Mouse (Mus musculus) CH12.LX (cell line): ENCODE measurements around the gene Bcas3. TPM values are rescaled to one million over a fixed set of nuclear protein-coding genes. Genes with fewer than 3 reads are reported as not detected.

Experiments
- DNase-seq: peaks from one replicate; pipeline ENCODE4 v3.0.0-alpha.2; 2013; ENCODE audit errors: extremely low read depth
- H3K27ac ChIP-seq: 2 replicates; pipeline ENCODE4 v1.5.1; 2012; ENCODE audit warnings: low read depth, mild to moderate bottlenecking, control low read depth, moderate library complexity; ENCODE audit not compliant: insufficient read depth
- H3K27me3 ChIP-seq: replicated peaks from 2 replicates; pipeline ENCODE3; 2012; ENCODE audit warnings: inconsistent platforms
- H3K36me3 ChIP-seq, 2 experiments: replicated peaks in 1 of 2; 2 replicates each; pipeline versions ENCODE3 to v1.6.1; 2012; ENCODE audit warnings: inconsistent platforms in 1 of 2, low read length in 1 of 2, mild to moderate bottlenecking in 1 of 2, mixed read lengths in 1 of 2, moderate library complexity in 1 of 2; ENCODE audit not compliant: control insufficient read depth in 1 of 2, insufficient read depth in 1 of 2
- H3K4me1 ChIP-seq, 2 experiments: 2 replicates each; pipeline ENCODE4 v1.6.1; 2012; ENCODE audit warnings: inconsistent platforms in 1 of 2, moderate library complexity in 1 of 2; ENCODE audit not compliant: insufficient read depth in 2 of 2, control insufficient read depth in 1 of 2
- H3K4me2 ChIP-seq: 2 replicates; pipeline ENCODE4 v1.6.1; 2012; ENCODE audit warnings: low read depth, mild to moderate bottlenecking, control low read depth; ENCODE audit not compliant: poor library complexity, insufficient read depth, severe bottlenecking
- H3K4me3 ChIP-seq, 3 experiments: fragments of 150-350 bp in 1 of 3; sonication (generic) in 1 of 3; replicated peaks in 1 of 3; 2 replicates each; pipeline versions ENCODE3 to v1.5.1; 2011 to 2012; ENCODE audit warnings: low read depth in 2 of 3, low read length in 2 of 3, mild to moderate bottlenecking in 2 of 3, moderate library complexity in 2 of 3, control low read depth in 1 of 3, improper control_type of control experiment in 1 of 3, inconsistent platforms in 1 of 3, mixed read lengths in 1 of 3; ENCODE audit not compliant: poor library complexity in 1 of 3
- H3K79me2 ChIP-seq: replicated peaks from 2 replicates; pipeline ENCODE4 v1.6.1; 2012; ENCODE audit warnings: mild to moderate bottlenecking, moderate library complexity; ENCODE audit not compliant: control insufficient read depth, poor library complexity, insufficient read depth, severe bottlenecking; ENCODE audit errors: extremely low read depth
- H3K9ac ChIP-seq: 2 replicates; pipeline ENCODE4 v1.6.1; 2012; ENCODE audit warnings: low read depth, mild to moderate bottlenecking, control low read depth, moderate library complexity; ENCODE audit not compliant: insufficient read depth
- H3K9me3 ChIP-seq: replicated peaks from 2 replicates; pipeline ENCODE3; 2012; ENCODE audit warnings: low read length, inconsistent platforms, mixed read lengths
- BHLHE40 ChIP-seq: IDR thresholded peaks from 2 replicates; pipeline ENCODE4 v1.6.1; 2011; ENCODE audit warnings: mild to moderate bottlenecking, low read depth, low read length, improper control_type of control experiment
- CHD1 ChIP-seq: IDR thresholded peaks from 2 replicates; pipeline ENCODE4 v1.6.1; 2012; ENCODE audit warnings: low read depth, low read length, improper control_type of control experiment, inconsistent platforms
- CTCF ChIP-seq, 2 experiments: IDR thresholded peaks in 1 of 2; conservative IDR thresholded peaks in 1 of 2; 2 replicates each; pipeline ENCODE4 v1.5.1; 2011 to 2012; ENCODE audit warnings: low read depth in 2 of 2, low read length in 2 of 2, improper control_type of control experiment in 1 of 2, inconsistent platforms in 1 of 2, mild to moderate bottlenecking in 1 of 2, moderate library complexity in 1 of 2
- ELF1 ChIP-seq: IDR thresholded peaks from 2 replicates; pipeline ENCODE4 v1.6.1; 2014; ENCODE audit warnings: low read depth, mild to moderate bottlenecking, inconsistent platforms, low read length, improper control_type of control experiment
- ETS1 ChIP-seq: conservative IDR thresholded peaks from 2 replicates; pipeline ENCODE4 v1.6.1; 2012; ENCODE audit warnings: low read depth, mild to moderate bottlenecking, inconsistent platforms, low read length, improper control_type of control experiment, moderate library complexity
- GABPA ChIP-seq: IDR thresholded peaks from 2 replicates; pipeline ENCODE4 v1.6.1; 2012; ENCODE audit warnings: low read depth, low read length, improper control_type of control experiment, inconsistent platforms; ENCODE audit not compliant: insufficient replicate concordance
- JUN ChIP-seq: IDR thresholded peaks from 2 replicates; pipeline ENCODE4 v1.6.1; 2011; ENCODE audit warnings: low read depth, mild to moderate bottlenecking, low read length, improper control_type of control experiment, moderate library complexity; ENCODE audit not compliant: insufficient read depth
- JUND ChIP-seq: conservative IDR thresholded peaks from 2 replicates; pipeline ENCODE4 v1.6.1; 2011; ENCODE audit warnings: low read depth, low read length, improper control_type of control experiment
- KAT2A ChIP-seq: IDR thresholded peaks from 2 replicates; pipeline ENCODE4 v1.6.1; 2012; ENCODE audit warnings: low read length, improper control_type of control experiment, inconsistent platforms; ENCODE audit not compliant: insufficient replicate concordance
- MAX ChIP-seq: IDR thresholded peaks from 2 replicates; pipeline ENCODE4 v1.6.1; 2011; ENCODE audit warnings: low read length, improper control_type of control experiment
- MAZ ChIP-seq: IDR thresholded peaks from 2 replicates; pipeline ENCODE4 v1.6.1; 2012; ENCODE audit warnings: low read depth, mild to moderate bottlenecking, inconsistent platforms, low read length, improper control_type of control experiment, moderate library complexity
- MEF2A ChIP-seq: IDR thresholded peaks from 2 replicates; pipeline ENCODE4 v1.6.1; 2014; ENCODE audit warnings: low read depth, mild to moderate bottlenecking, inconsistent platforms, low read length, improper control_type of control experiment, borderline replicate concordance
- MXI1 ChIP-seq: IDR thresholded peaks from 2 replicates; pipeline ENCODE4 v1.6.1; 2011; ENCODE audit warnings: mild to moderate bottlenecking, low read depth, low read length, improper control_type of control experiment
- NRF1 ChIP-seq: IDR thresholded peaks from 2 replicates; pipeline ENCODE4 v1.6.1; 2014; ENCODE audit warnings: low read depth, mild to moderate bottlenecking, inconsistent platforms, low read length, improper control_type of control experiment, moderate library complexity
- PAX5 ChIP-seq: IDR thresholded peaks from 2 replicates; pipeline ENCODE4 v1.6.1; 2012; ENCODE audit warnings: low read length, inconsistent platforms, mixed read lengths
- POLR2A ChIP-seq: IDR thresholded peaks from 2 replicates; pipeline ENCODE4 v1.6.1; 2011; ENCODE audit warnings: low read depth, mild to moderate bottlenecking, improper control_type of control experiment, low read length
- POLR2AphosphoS2 ChIP-seq: IDR thresholded peaks from 2 replicates; pipeline ENCODE4 v1.6.1; 2011; ENCODE audit warnings: low read depth, low read length, improper control_type of control experiment
- RAD21 ChIP-seq: IDR thresholded peaks from 2 replicates; pipeline ENCODE4 v1.6.1; 2011; ENCODE audit warnings: low read depth, mild to moderate bottlenecking, low read length, improper control_type of control experiment, moderate library complexity
- SIN3A ChIP-seq: IDR thresholded peaks from 2 replicates; pipeline ENCODE4 v1.6.1; 2012; ENCODE audit warnings: low read length, improper control_type of control experiment, inconsistent platforms
- SMC3 ChIP-seq: IDR thresholded peaks from 2 replicates; pipeline ENCODE4 v1.6.1; 2011; ENCODE audit warnings: low read depth, low read length, improper control_type of control experiment
- TBP ChIP-seq: conservative IDR thresholded peaks from 2 replicates; pipeline ENCODE4 v1.6.1; 2011; ENCODE audit warnings: low read depth, low read length, improper control_type of control experiment
- USF1 ChIP-seq: IDR thresholded peaks from 2 replicates; pipeline ENCODE4 v1.6.1; 2014; ENCODE audit warnings: low read depth, mild to moderate bottlenecking, inconsistent platforms, low read length, improper control_type of control experiment
- USF2 ChIP-seq: conservative IDR thresholded peaks from 2 replicates; pipeline ENCODE4 v1.6.1; 2011; ENCODE audit warnings: low read depth, low read length, improper control_type of control experiment
- ZKSCAN1 ChIP-seq: IDR thresholded peaks from 2 replicates; pipeline ENCODE4 v1.6.1; 2012; ENCODE audit warnings: low read depth, inconsistent platforms, low read length, improper control_type of control experiment, borderline replicate concordance
- ZMIZ1 ChIP-seq: IDR thresholded peaks from 2 replicates; pipeline ENCODE4 v1.6.1; 2012; ENCODE audit warnings: low read depth, mild to moderate bottlenecking, inconsistent platforms, low read length, improper control_type of control experiment
- dilution Hi-C: fragments of 300-500 bp; cut with MboI; formaldehyde crosslinking; loops from 2 replicates; pipeline ENCODE4 v1.14.3; 2020; ENCODE audit warnings: low sequenced_read_pairs; ENCODE audit not compliant: extremely low pct_unique_long_range_greater_than_20kb, extremely low pct_ligation_motif_present
- in situ Hi-C: fragments of 300-500 bp; cut with MboI; formaldehyde crosslinking; loops from 3 replicates; pipeline ENCODE4 v1.14.3; 2019; ENCODE audit warnings: low sequenced_read_pairs, low pct_ligation_motif_present, low pct_unique_long_range_greater_than_20kb, mixed read lengths
- polyA plus RNA-seq: library from polyadenylated mRNA; unstranded; fragments of >175 nt; gene quantifications from 2 replicates; pipeline ENCODE4 v1.2.1, GENCODE M21; 2012; ENCODE audit warnings: low read depth; ENCODE audit not compliant: insufficient read length
- total RNA-seq, 2 experiments: library from RNA; depleted of rRNA; stranded (reverse); fragments of 300-350 nt in 1 of 2; fragments of >200 nt in 1 of 2; gene quantifications; 2 replicates each; pipeline ENCODE4 v1.2.3; 2012 to 2014

Gene Bcas3
- total and polyA plus RNA-seq, 3 experiments, result 8.2 to 21.3 (median 9.7) TPM

- no peak for DNase-seq
- no peaks in the 10 kb centered on the region for H3K79me2 ChIP-seq
- H3K27ac ChIP-seq, result no peak overlapping the region
- no peaks in the 10 kb centered on the region for H3K4me1 ChIP-seq
- in situ Hi-C loops, result no loop called here
- no peaks in the 10 kb centered on the region for H3K27me3 ChIP-seq
- TF ChIP-seq MAZ, result no peak
- no peak for TF ChIP-seq CHD1
- no peak for TF ChIP-seq ZMIZ1
- no peak for TF ChIP-seq ETS1
- no peak for TF ChIP-seq MXI1
- no peak for TF ChIP-seq POLR2A
- no peak for TF ChIP-seq RAD21
- TF ChIP-seq BHLHE40, result no peak
- no peak for TF ChIP-seq POLR2AphosphoS2
- no peak for TF ChIP-seq MAX
- TF ChIP-seq NRF1, result no peak
- TF ChIP-seq KAT2A, result no peak
- no peak overlapping the region for H3K4me2 ChIP-seq
- no peaks in the 10 kb centered on the region for H3K9me3 ChIP-seq
- peaks cover 0 to 1% of the 10 kb centered on the region in 2 experiments for H3K36me3 ChIP-seq
- dilution Hi-C loops, result no loop called here
- H3K9ac ChIP-seq, result no peak overlapping the region
- H3K4me3 ChIP-seq, result no peak overlapping the region
Observed at GRCm38 (mm10) chr11:85485197-85485940, 132.4 kb downstream of the Bcas3 start.

- Histone ChIP-seq H3K4me1 (no peaks in the 10 kb centered on the region), H3K9me3 (no peaks in the 10 kb centered on the region), H3K79me2 (no peaks in the 10 kb centered on the region), H3K4me2 (no peak overlapping the region), H3K4me3 (no peak overlapping the region), H3K9ac (no peak overlapping the region), H3K27me3 (no peaks in the 10 kb centered on the region), H3K27ac (no peak overlapping the region), H3K36me3 (peaks cover 0 to 1% of the 10 kb centered on the region in 2 experiments)
- TF ChIP-seq ZKSCAN1 (no peak), CTCF (conservative IDR thresholded peaks at IDR 0.05 in 1 of 2, IDR thresholded peaks at IDR 0.05 in 1 of 2; ENCODE audit: low read depth in 2 of 2, low read length in 2 of 2) (no peak), MEF2A (no peak), CHD1 (no peak), JUND (no peak), NRF1 (no peak), SMC3 (no peak), TBP (no peak), USF2 (no peak), POLR2A (no peak), JUN (no peak), USF1 (no peak), GABPA (no peak), MAX (no peak), BHLHE40 (no peak), SIN3A (no peak), ELF1 (no peak), PAX5 (no peak)
- dilution Hi-C loops, result no loop called here
- no peak for DNase-seq
- in situ Hi-C loops, result no loop called here
Observed at GRCm38 (mm10) chr11:85487501-85487900, 134.5 kb downstream of the Bcas3 start.
